Mouse (Mus musculus): Measurements from ENCODE around the gene Usp35. TPM values are rescaled to one million over a fixed set of nuclear protein-coding genes. Genes with fewer than 3 reads are reported as not detected.

Gene Usp35
- polyA plus RNA-seq, 1 experiment from 2014 or later: 10.0 TPM

GRCm38 (mm10) chr7:97313364-97313995 lies 18.3 kb downstream of the Usp35 start:
- DNase-seq (ENCODE audit: low read depth, low spot score) (no peak), ATAC-seq (no peak)
- POLR2A ChIA-PET: interaction anchor here (1.1 kb wide), 1 partner anchor 13 kb away, joined by 3 read pairs; no protein-coding TSS in a partner anchor
- no peaks in the 10 kb centered on the region for H3K27me3 ChIP-seq
- in situ Hi-C loops (cut with MboI; ENCODE audit: low pct_unique_long_range_greater_than_20kb): no loop called here
- CTCF ChIA-PET: interaction anchor here (1.2 to 1.6 kb wide), 2 partner anchors 11 to 16 kb away, joined by 4 to 6 read pairs; no protein-coding TSS in a partner anchor
- no peak for TF ChIP-seq CTCF (IDR thresholded peaks at IDR 0.05)

- ATAC-seq (no peak), DNase-seq (ENCODE audit: low read depth, low spot score) (no peak)
- POLR2A ChIA-PET: interaction anchor here (1.1 kb wide), 1 partner anchor 14 kb away, joined by 3 read pairs; no protein-coding TSS in a partner anchor
- in situ Hi-C loops (cut with MboI; ENCODE audit: low pct_unique_long_range_greater_than_20kb): no loop called here
- H3K27me3 ChIP-seq: no peaks in the 10 kb centered on the region
- CTCF ChIA-PET: no interaction called here
- TF ChIP-seq CTCF (IDR thresholded peaks at IDR 0.05): no peak
Measured at GRCm38 (mm10) chr7:97312856-97313255, 19.0 kb downstream of the Usp35 start.

GRCm38 (mm10) chr7:97312196-97312595 lies 19.6 kb downstream of the Usp35 start:
- POLR2A ChIA-PET: no interaction called here
- no peak for TF ChIP-seq CTCF (IDR thresholded peaks at IDR 0.05)
- in situ Hi-C loops (cut with MboI; ENCODE audit: low pct_unique_long_range_greater_than_20kb): no loop called here
- no peaks in the 10 kb centered on the region for H3K27me3 ChIP-seq
- DNase-seq (ENCODE audit: low read depth, low spot score): no peak
- CTCF ChIA-PET: no interaction called here
- no peak for ATAC-seq

- H3K27me3 ChIP-seq: no peaks in the 10 kb centered on the region
- ChIA-PET POLR2A (no interaction called here), CTCF (no interaction called here)
- ATAC-seq (no peak), DNase-seq (ENCODE audit: low read depth, low spot score) (no peak)
- in situ Hi-C loops (cut with MboI; ENCODE audit: low pct_unique_long_range_greater_than_20kb): no loop called here
- no peak for TF ChIP-seq CTCF (IDR thresholded peaks at IDR 0.05)
Measured at GRCm38 (mm10) chr7:97311620-97312019, 20.2 kb downstream of the Usp35 start.

DNA sequence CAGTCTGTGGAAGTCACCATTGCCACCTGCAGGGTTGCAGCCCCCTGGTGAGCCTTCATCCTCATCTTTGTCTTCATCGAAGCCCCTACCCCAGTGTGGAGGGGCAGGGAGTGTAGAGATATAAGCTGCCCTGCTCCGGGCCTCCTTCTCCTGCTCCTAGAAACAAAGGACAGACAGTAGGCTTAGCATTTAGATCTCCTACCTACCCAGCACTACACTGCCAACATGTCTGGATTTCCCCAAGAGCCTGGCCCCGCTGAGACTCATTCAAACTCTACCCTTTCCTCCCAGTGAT lies 21.5 kb downstream of the Usp35 start:
- DNase-seq (ENCODE audit: low read depth, low spot score) (no peak), ATAC-seq (no peak)
- in situ Hi-C loops (cut with MboI; ENCODE audit: low pct_unique_long_range_greater_than_20kb): no loop called here
- no peak for TF ChIP-seq CTCF (IDR thresholded peaks at IDR 0.05)
- ChIA-PET CTCF (interaction anchor here (1.0 to 1.6 kb wide), 2 partner anchors 10 to 12 kb away, joined by 3 to 7 read pairs; no protein-coding TSS in a partner anchor), POLR2A (interaction anchor here (0.6 kb wide), 1 partner anchor 8 kb away, joined by 3 read pairs; no protein-coding TSS in a partner anchor)
- no peaks in the 10 kb centered on the region for H3K27me3 ChIP-seq

DNA sequence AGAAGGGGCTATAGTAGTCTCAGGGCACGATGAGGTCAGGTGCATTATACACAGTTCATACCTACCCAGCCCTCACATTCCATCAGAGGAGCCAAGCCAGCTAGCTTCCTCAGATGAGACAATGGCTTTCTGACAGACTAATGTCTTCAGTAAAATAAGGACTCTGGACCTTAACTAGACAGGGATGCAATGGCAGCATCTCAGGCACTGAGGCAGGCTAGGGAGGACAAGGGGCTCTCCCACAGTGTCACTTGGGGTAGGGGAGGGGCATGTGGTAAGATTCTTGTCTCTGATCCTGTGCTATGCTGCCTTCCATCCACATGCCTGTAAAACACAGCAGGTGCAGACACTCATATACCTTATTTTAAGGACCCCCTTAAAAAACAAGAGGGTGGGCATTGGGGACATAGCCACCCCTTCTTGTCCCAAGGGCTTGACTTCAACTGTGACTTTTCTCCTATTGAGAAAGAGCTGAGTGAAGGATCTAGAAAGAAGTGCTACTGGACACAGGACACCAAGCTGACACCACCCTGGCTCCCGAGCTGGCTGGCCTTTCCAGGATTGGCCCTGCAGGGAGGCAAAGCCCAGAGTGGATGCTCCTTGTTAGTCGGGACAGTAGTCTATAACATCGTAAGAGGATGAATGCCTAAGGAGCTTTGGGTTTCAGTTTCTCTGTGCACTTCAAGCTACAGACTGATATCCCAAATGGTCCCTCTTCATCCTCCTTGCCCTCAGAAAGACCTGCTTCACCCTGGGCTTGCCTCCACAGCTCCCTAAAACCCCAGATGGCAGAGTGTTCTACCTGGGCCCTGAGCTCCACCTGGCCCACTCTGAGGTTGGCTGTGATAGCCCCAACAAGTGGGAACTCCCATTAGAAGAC lies 22.1 kb downstream of the Usp35 start:
- no peak for TF ChIP-seq CTCF (IDR thresholded peaks at IDR 0.05)
- ATAC-seq (no peak), DNase-seq (ENCODE audit: low read depth, low spot score) (no peak)
- no peaks in the 10 kb centered on the region for H3K27me3 ChIP-seq
- in situ Hi-C loops (cut with MboI; ENCODE audit: low pct_unique_long_range_greater_than_20kb): no loop called here
- CTCF ChIA-PET: interaction anchor here (1.0 to 1.6 kb wide), 2 partner anchors 10 to 12 kb away, joined by 3 to 7 read pairs; no protein-coding TSS in a partner anchor
- POLR2A ChIA-PET: no interaction called here

- ATAC-seq (no peak), DNase-seq (ENCODE audit: low read depth, low spot score) (no peak)
- CTCF ChIA-PET: interaction anchor here (0.8 to 1.5 kb wide), 3 partner anchors 10 to 337 kb away, joined by 3 to 4 read pairs (median 4); no protein-coding TSS in a partner anchor
- POLR2A ChIA-PET: no interaction called here
- no peak for TF ChIP-seq CTCF (IDR thresholded peaks at IDR 0.05)
- H3K27me3 ChIP-seq: no peaks in the 10 kb centered on the region
- in situ Hi-C loops (cut with MboI; ENCODE audit: low pct_unique_long_range_greater_than_20kb): no loop called here
Measured at GRCm38 (mm10) chr7:97307546-97307945, 24.3 kb downstream of the Usp35 start.

DNA sequence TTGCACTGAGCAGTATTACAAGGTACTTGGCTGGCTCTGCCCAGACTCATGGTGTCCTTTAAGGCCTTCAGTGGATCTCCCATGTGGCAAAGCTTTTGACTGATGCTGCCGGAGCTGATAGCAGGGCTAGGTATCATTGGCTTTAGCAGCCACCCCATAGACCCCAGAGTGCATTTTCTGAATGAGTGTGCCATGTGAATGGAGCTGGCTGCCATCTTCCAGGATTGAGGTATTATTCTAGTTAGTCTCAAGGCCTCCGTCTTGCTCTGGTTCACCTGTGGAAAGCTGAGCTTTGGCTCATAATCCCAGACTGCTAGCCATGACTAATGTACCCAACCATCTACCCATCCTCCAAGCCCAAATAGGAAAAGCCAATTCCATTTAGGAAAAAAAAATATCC lies 25.0 kb downstream of the Usp35 start:
- no peak for ATAC-seq
- ChIA-PET CTCF (interaction anchor here (0.8 to 1.5 kb wide), 2 partner anchors 9 to 229 kb away, joined by 4 read pairs; no protein-coding TSS in a partner anchor), POLR2A (interaction anchor here (1.3 kb wide), 1 partner anchor 11 kb away, joined by 4 read pairs; no protein-coding TSS in a partner anchor)
- DNase-seq (ENCODE audit: low read depth, low spot score): no peak
- TF ChIP-seq CTCF (IDR thresholded peaks at IDR 0.05): no peak
- no peaks in the 10 kb centered on the region for H3K27me3 ChIP-seq
- in situ Hi-C loops (cut with MboI; ENCODE audit: low pct_unique_long_range_greater_than_20kb): no loop called here

DNA sequence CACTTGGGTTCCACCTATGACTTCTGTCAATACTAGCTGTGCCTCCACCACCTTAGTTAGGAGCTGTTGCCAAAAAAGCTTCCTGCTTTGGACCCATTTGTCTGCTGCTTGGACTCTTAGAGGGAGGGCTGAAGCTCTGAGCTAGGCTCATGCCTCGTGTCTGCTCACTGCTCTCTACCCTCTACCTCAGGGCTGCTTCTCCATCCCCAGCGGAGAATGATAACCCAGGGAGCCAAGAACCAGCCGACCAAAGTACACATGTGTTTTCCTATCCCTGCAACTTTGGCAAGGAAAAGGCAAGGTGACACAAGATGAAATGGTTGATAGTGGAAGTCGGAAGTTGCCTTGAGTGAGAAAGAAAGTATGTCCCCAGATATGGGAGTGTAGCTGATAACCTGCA lies 26.6 kb downstream of the Usp35 start:
- CTCF ChIA-PET: interaction anchor here (1.4 kb wide), 1 partner anchor 8 kb away, joined by 4 read pairs; no protein-coding TSS in a partner anchor
- no peak for DNase-seq (ENCODE audit: low read depth, low spot score)
- POLR2A ChIA-PET: no interaction called here
- no peak for ATAC-seq
- TF ChIP-seq CTCF (IDR thresholded peaks at IDR 0.05): no peak
- no peaks in the 10 kb centered on the region for H3K27me3 ChIP-seq
- in situ Hi-C loops (cut with MboI; ENCODE audit: low pct_unique_long_range_greater_than_20kb): no loop called here

- ChIA-PET POLR2A (no interaction called here), CTCF (no interaction called here)
- TF ChIP-seq CTCF (IDR thresholded peaks at IDR 0.05): no peak
- H3K27me3 ChIP-seq: no peaks in the 10 kb centered on the region
- DNase-seq (ENCODE audit: low read depth, low spot score): no peak
- in situ Hi-C loops (cut with MboI; ENCODE audit: low pct_unique_long_range_greater_than_20kb): no loop called here
- no peak for ATAC-seq
Measured at GRCm38 (mm10) chr7:97304471-97304870, 27.3 kb downstream of the Usp35 start.

DNA sequence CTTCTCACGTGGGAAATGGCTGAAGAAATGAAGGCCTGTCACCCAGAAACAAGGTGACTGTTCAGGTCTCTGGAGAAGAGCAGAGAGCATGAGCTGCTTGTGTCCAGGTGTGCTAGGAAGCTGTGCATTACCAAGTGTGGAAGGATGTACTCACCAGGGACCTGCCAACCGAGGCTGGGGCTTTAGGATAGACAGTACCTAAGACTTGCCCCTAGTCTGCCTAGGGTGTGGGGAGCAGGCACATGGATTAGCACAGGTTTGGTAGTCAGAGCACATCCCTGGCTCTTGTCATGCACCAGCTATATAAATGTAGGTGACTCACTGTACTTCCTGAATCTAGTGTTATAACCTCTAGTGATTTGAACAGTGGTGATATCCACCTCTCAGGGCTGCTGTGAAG lies 28.2 kb downstream of the Usp35 start:
- ChIA-PET POLR2A (no interaction called here), CTCF (no interaction called here)

More for the DNA sequence above, 28.2 kb downstream of the Usp35 start:
- in situ Hi-C loops (cut with MboI; ENCODE audit: low pct_unique_long_range_greater_than_20kb): no loop called here
- no peak for TF ChIP-seq CTCF (IDR thresholded peaks at IDR 0.05)
- no peak for DNase-seq (ENCODE audit: low read depth, low spot score)
- no peaks in the 10 kb centered on the region for H3K27me3 ChIP-seq
- ATAC-seq: no peak
